Mouse (Mus musculus) C2C12 (cell line): ENCODE measurements around the gene Hivep1. TPM values are rescaled to one million over a fixed set of nuclear protein-coding genes. Genes with fewer than 3 reads are reported as not detected.

Experiments
- H3K27me3 ChIP-seq: one replicate; pipeline ENCODE4 v1.6.1; 2011; ENCODE audit not compliant: control insufficient read depth, insufficient read depth, insufficient read length
- H3K36me3 ChIP-seq: one replicate; pipeline ENCODE4 v1.6.1; 2011; ENCODE audit not compliant: control insufficient read depth, insufficient read depth
- H3K4me3 ChIP-seq: one replicate; pipeline ENCODE4 v1.5.1; 2011; ENCODE audit warnings: mild to moderate bottlenecking, control low read depth; ENCODE audit not compliant: poor library complexity, insufficient read depth, severe bottlenecking
- H3K79me2 ChIP-seq: one replicate; pipeline ENCODE4 v1.6.1; 2011; ENCODE audit not compliant: control insufficient read depth, insufficient read depth
- H3K79me3 ChIP-seq: one replicate; pipeline ENCODE4 v1.6.1; 2011; ENCODE audit warnings: low read depth, control low read depth
- H3ac ChIP-seq: one replicate; pipeline ENCODE3; 2011; ENCODE audit warnings: low read depth; ENCODE audit not compliant: control insufficient read depth, insufficient read length
- CEBPB ChIP-seq: IDR thresholded peaks from one replicate; pipeline ENCODE4 v1.6.1; 2011; ENCODE audit warnings: low read depth, mild to moderate bottlenecking, control low read depth, moderate library complexity
- CTCF ChIP-seq: IDR thresholded peaks from one replicate; pipeline ENCODE4 v1.5.1; 2011; ENCODE audit not compliant: control insufficient read depth, insufficient read depth, insufficient read length
- FOSL1 ChIP-seq: IDR thresholded peaks from one replicate; pipeline ENCODE4 v1.8.0; 2011; ENCODE audit warnings: mild to moderate bottlenecking, low read length; ENCODE audit not compliant: poor library complexity, insufficient read depth, severe bottlenecking
- MAX ChIP-seq: IDR thresholded peaks from one replicate; pipeline ENCODE4 v1.6.1; 2011; ENCODE audit warnings: mild to moderate bottlenecking, control low read depth
- MYOD1 ChIP-seq: IDR thresholded peaks from one replicate; pipeline ENCODE4 v1.6.1; 2011; ENCODE audit warnings: low read depth; ENCODE audit not compliant: control insufficient read depth, insufficient read length
- MYOG ChIP-seq: IDR thresholded peaks from one replicate; pipeline ENCODE4 v1.6.1; 2011; ENCODE audit not compliant: control insufficient read depth, insufficient read length; ENCODE audit errors: extremely low read depth
- USF1 ChIP-seq: IDR thresholded peaks from one replicate; pipeline ENCODE4 v1.6.1; 2011; ENCODE audit warnings: low read depth, mild to moderate bottlenecking, control low read depth, moderate library complexity
- polyA plus RNA-seq: library from polyadenylated mRNA; unstranded; fragments of >200 nt; fragmentation: generic; extraction: Trizol; gene quantifications from one replicate; pipeline ENCODE4 v1.2.1, GENCODE M21; 2012; ENCODE audit warnings: missing spikeins

Gene Hivep1
- polyA plus RNA-seq, 1 experiment: 2.2 TPM

- Histone ChIP-seq H3K27me3 (no peaks in the 10 kb centered on the region), H3K4me3 (no peak overlapping the region), H3K79me2 (no peaks in the 10 kb centered on the region), H3K79me3 (no peaks in the 10 kb centered on the region), H3K36me3 (no peaks in the 10 kb centered on the region), H3ac (no peak overlapping the region)
- TF ChIP-seq CEBPB (no peak), MAX (no peak), CTCF (no peak), MYOD1 (no peak)
Measured at GRCm38 (mm10) chr13:42195671-42196070, 143.8 kb downstream of the Hivep1 start.

GRCm38 (mm10) chr13:42197656-42198055, 145.8 kb downstream of the Hivep1 start:
- Histone ChIP-seq H3K79me2 (no peaks in the 10 kb centered on the region), H3K27me3 (no peaks in the 10 kb centered on the region), H3ac (no peak overlapping the region), H3K36me3 (no peaks in the 10 kb centered on the region), H3K79me3 (no peaks in the 10 kb centered on the region), H3K4me3 (no peak overlapping the region)
- no peak for TF ChIP-seq FOSL1
- TF ChIP-seq MYOD1: no peak
- no peak for TF ChIP-seq MAX
- no peak for TF ChIP-seq CTCF
- no peak for TF ChIP-seq CEBPB

- no peaks in the 10 kb centered on the region for H3K79me2 ChIP-seq
- TF ChIP-seq FOSL1 (no peak), CEBPB (no peak)
Measured at GRCm38 (mm10) chr13:42213556-42213955, 161.7 kb downstream of the Hivep1 start.

GRCm38 (mm10) chr13:42222401-42222800, 170.6 kb downstream of the Hivep1 start:
- Histone ChIP-seq H3ac (no peak overlapping the region), H3K79me3 (no peaks in the 10 kb centered on the region), H3K4me3 (no peak overlapping the region), H3K27me3 (no peaks in the 10 kb centered on the region), H3K36me3 (no peaks in the 10 kb centered on the region), H3K79me2 (no peaks in the 10 kb centered on the region)
- no peak for TF ChIP-seq FOSL1
- no peak for TF ChIP-seq MAX
- no peak for TF ChIP-seq MYOG
- no peak for TF ChIP-seq CEBPB
- no peak for TF ChIP-seq MYOD1
- no peak for TF ChIP-seq USF1
- no peak for TF ChIP-seq CTCF

More at GRCm38 (mm10) chr13:42213556-42213955, 161.7 kb downstream of the Hivep1 start:
- Histone ChIP-seq H3K27me3 (no peaks in the 10 kb centered on the region), H3ac (no peak overlapping the region), H3K4me3 (no peak overlapping the region), H3K79me3 (no peaks in the 10 kb centered on the region), H3K36me3 (no peaks in the 10 kb centered on the region)

- Histone ChIP-seq H3K79me2 (no peaks in the 10 kb centered on the region), H3K27me3 (peaks cover 4% of the 10 kb centered on the region), H3K4me3 (no peak overlapping the region), H3K36me3 (no peaks in the 10 kb centered on the region), H3ac (no peak overlapping the region), H3K79me3 (no peaks in the 10 kb centered on the region)
- no peak for TF ChIP-seq MYOG
- no peak for TF ChIP-seq MAX
- no peak for TF ChIP-seq FOSL1
- TF ChIP-seq CEBPB: no peak
- no peak for TF ChIP-seq CTCF
- TF ChIP-seq USF1: no peak
- no peak for TF ChIP-seq MYOD1
Measured at GRCm38 (mm10) chr13:42228849-42229248, 177.0 kb downstream of the Hivep1 start.

- no peak overlapping the region for H3K4me3 ChIP-seq
- TF ChIP-seq CEBPB: no peak
- TF ChIP-seq CTCF: no peak
- no peak for TF ChIP-seq MYOG
- TF ChIP-seq USF1: no peak
- no peak for TF ChIP-seq MAX
- TF ChIP-seq MYOD1: no peak
- TF ChIP-seq FOSL1: no peak
- H3K27me3 ChIP-seq: peaks cover 4% of the 10 kb centered on the region
- H3K36me3 ChIP-seq: no peaks in the 10 kb centered on the region
- no peaks in the 10 kb centered on the region for H3K79me3 ChIP-seq
- H3ac ChIP-seq: no peak overlapping the region
- no peaks in the 10 kb centered on the region for H3K79me2 ChIP-seq
Measured at GRCm38 (mm10) chr13:42233741-42234419, 182.1 kb downstream of the Hivep1 start.
